Mouse (Mus musculus) frontal cortex, postnatal 14 days (tissue): ENCODE measurements around the gene Sh3yl1.
A peak's percentile ranks its signal among the peaks of the same experiment; 100 is the strongest.

Experiments used
- DNase-seq, 2 experiments: peaks; one replicate each; pipeline ENCODE4 v3.0.0; 2022; ENCODE audit warnings: low spot score in 2 of 2

Gene Sh3yl1

GRCm38 (mm10) chr12:30911261-30912047, at the start of gene Sh3yl1, which contains the start of gene Acp1:
Gene Sh3yl1 (plus strand): TSS chr12:30911668.
Gene Acp1 (minus strand): TSS chr12:30911589.
- DNase-seq, result peak; percentile 90 to 95

GRCm38 (mm10) chr12:30864347-30864746, 47.1 kb upstream of the Sh3yl1 start:
- no peak for DNase-seq

GRCm38 (mm10) chr12:30865781-30866180, 45.7 kb upstream of the Sh3yl1 start:
- no peak for DNase-seq

- no peak for DNase-seq
These were observed 32.0 kb upstream of the Sh3yl1 start for GRCm38 (mm10) chr12:30879447-30879846.

GRCm38 (mm10) chr12:30883592-30883985, 27.9 kb upstream of the Sh3yl1 start:
- DNase-seq, result no peak

GRCm38 (mm10) chr12:30883986-30884621, 27.4 kb upstream of the Sh3yl1 start, which contains the start of gene Alkal2:
Gene Alkal2 (plus strand): TSS chr12:30884322.
- no peak for DNase-seq

- DNase-seq, result no peak
These were observed 26.7 kb upstream of the Sh3yl1 start for GRCm38 (mm10) chr12:30884622-30885230.

- no peak for DNase-seq
These were observed 25.6 kb upstream of the Sh3yl1 start for GRCm38 (mm10) chr12:30885891-30886290.

- DNase-seq, result no peak
These were observed 23.5 kb upstream of the Sh3yl1 start for GRCm38 (mm10) chr12:30888003-30888402.

- peak in 1 of 2 experiments; percentile 59 for DNase-seq
These were observed 21.4 kb upstream of the Sh3yl1 start for GRCm38 (mm10) chr12:30890067-30890466.

GRCm38 (mm10) chr12:30891438-30891837, 20.0 kb upstream of the Sh3yl1 start:
- no peak for DNase-seq

GRCm38 (mm10) chr12:30897039-30897438, 14.4 kb upstream of the Sh3yl1 start:
- no peak for DNase-seq

GRCm38 (mm10) chr12:30908658-30909057, 2.8 kb upstream of the Sh3yl1 start:
- DNase-seq, result no peak

- DNase-seq, result no peak
These were observed 1.6 kb upstream of the Sh3yl1 start for GRCm38 (mm10) chr12:30909881-30910280.

- no peak for DNase-seq
These were observed 608 bp upstream of the Sh3yl1 start for GRCm38 (mm10) chr12:30910860-30911259.

GRCm38 (mm10) chr12:30912048-30912381, 547 bp downstream of the Sh3yl1 start:
- DNase-seq, result peak; percentile 23 to 47

GRCm38 (mm10) chr12:30912840-30913239, 1.4 kb downstream of the Sh3yl1 start:
- DNase-seq, result no peak

- no peak for DNase-seq
These were observed 10.9 kb downstream of the Sh3yl1 start for GRCm38 (mm10) chr12:30922401-30922800.

GRCm38 (mm10) chr12:30928182-30928581, 16.7 kb downstream of the Sh3yl1 start:
- DNase-seq, result no peak

- no peak for DNase-seq
These were observed 21.8 kb downstream of the Sh3yl1 start for GRCm38 (mm10) chr12:30933299-30933698.

GRCm38 (mm10) chr12:30936899-30937298, 25.4 kb downstream of the Sh3yl1 start:
- no peak for DNase-seq

GRCm38 (mm10) chr12:30943057-30943986, 31.9 kb downstream of the Sh3yl1 start:
- no peak for DNase-seq
